Mouse (Mus musculus) thymus, postnatal 25 days (tissue): ENCODE results near the gene Parg.
A peak's percentile ranks its signal among the peaks of the same experiment; 100 is the strongest.
"Not testable (repeated sequence)": the region's sequence is repeated elsewhere in the genome, so short reads cannot be mapped to it uniquely, and the experiment has no call there.

Experiments
- DNase-seq: peaks from one replicate; pipeline ENCODE4 v3.0.0; 2022

Parg gene

GRCm38 (mm10) chr14:32201791-32202451 lies at the start of gene Parg, which contains the start of gene Timm23:
Gene Parg (plus strand): TSS chr14:32201949.
Gene Timm23 (minus strand): TSS chr14:32201898.
- peak; percentile 84 for DNase-seq

GRCm38 (mm10) chr14:32152243-32152965 lies 49.3 kb upstream of the Parg start:
- DNase-seq = no peak

DNA sequence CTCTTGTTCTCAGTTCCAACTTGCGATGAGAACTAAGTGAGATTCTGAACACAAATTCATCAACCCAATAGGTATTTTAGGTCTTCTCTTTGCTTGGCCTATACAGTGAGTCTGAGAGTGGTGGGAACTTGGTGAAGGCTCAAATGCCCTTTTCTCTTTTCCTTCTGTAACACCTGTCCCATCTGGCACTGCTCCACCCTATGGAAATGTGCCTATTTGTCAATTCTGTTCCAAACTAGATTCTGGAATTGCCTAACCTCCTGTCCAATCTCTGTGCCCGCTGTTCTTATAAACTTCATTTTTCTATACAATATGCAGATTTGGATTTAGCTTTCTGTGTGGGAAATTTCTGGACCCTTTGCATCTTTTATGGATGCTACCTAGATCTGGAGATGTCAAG lies 48.6 kb upstream of the Parg start:
- DNase-seq = no peak

- no peak for DNase-seq
Observed at GRCm38 (mm10) chr14:32154758-32155157, 47.0 kb upstream of the Parg start.

DNA sequence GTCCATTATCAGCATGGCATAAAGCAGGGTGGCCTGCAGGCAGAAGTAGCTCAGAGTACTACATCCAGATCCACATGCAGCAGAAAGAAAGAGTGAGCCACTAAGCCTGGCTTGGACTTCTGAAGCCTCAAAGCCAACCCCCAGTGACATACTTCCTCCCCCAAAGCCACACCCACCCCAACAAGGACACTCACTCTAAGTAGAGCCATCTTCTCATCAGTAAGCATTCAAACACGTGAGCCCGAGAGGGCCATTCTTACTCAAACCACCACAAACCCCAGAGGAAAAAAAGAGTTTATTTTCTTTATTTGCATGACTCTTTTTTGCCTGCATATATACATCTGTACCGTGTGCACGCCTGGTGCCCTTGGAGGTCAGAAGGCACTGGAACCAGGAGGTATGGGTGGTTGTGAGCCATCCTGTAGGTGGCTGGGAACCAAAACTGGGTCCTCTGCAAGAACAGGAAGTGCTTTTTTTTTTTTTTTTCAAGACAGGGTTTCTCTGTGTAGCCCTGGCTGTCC lies 42.5 kb upstream of the Parg start:
- no peak for DNase-seq

- DNase-seq = peak; percentile 98
Observed at GRCm38 (mm10) chr14:32159690-32160246, 42.0 kb upstream of the Parg start, which contains the start of gene Ncoa4. Gene Ncoa4 (plus strand): TSS chr14:32159865.

GRCm38 (mm10) chr14:32160563-32160962 lies 41.2 kb upstream of the Parg start:
- DNase-seq = no peak

- DNase-seq = no peak
Observed at GRCm38 (mm10) chr14:32161090-32161885, 40.5 kb upstream of the Parg start.

DNA sequence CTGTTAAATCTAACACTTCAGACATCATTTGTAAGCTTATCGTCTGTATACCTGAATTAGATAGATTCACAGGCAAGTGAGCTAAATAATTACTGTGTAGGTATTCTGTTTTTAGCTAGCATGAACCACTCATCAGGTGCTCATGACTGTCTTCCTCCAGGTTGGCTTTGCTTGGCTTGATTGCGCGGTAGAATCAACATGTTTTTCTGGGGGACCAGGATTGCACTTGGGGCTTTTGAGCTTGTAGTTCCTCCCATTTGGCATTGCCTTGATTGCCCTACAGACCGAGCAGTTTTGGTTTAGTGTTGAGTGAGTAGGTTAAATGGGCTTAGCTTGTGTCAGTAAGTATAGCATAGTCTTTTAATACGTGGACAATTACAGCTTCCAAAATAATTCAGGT lies 39.5 kb upstream of the Parg start:
- DNase-seq = no peak

GRCm38 (mm10) chr14:32163203-32163888 lies 38.4 kb upstream of the Parg start:
- no peak for DNase-seq

DNA sequence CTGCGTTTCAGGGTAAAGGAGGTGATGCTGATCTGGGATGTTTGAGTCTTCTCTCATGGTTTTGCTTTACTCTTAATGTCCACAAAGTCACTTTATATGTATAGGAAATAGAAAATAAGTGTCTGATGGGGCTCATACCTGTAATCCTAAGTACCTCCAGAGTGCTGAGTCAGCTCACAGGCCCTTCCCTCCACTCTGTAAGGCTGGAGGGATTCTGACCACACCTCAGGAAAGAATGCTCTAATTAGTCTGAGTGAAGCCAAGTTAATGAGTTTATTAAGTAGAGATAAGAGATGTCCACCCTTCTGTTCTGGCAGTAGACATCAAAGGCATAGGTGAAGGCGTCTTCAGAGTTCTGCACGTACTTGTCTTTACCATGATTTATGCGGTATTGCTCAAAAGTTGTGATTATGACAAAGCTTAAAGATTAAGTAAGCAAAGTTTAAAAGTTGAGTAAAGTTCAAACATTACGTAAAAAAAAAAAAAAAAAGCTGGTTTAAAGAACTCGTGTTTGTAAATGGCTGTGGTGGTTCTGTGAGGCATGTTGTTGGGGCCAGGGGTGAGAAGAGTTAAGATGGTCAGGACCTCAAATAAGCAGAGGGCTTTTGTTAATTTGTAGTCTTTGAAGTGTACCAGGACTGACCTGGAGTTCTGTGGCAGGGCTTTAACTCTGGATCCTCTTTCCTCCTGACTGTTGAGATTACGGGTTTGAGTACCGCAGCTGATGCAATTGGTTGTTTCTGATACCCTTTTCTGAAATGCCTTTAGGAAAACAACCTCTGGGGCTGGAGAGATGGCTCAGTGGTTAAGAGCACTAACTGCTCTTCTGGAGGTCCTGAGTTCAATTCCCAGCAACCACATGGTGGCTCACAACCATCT lies 37.3 kb upstream of the Parg start:
- no peak for DNase-seq

- peak; percentile 84 for DNase-seq
Observed at GRCm38 (mm10) chr14:32165278-32166061, 36.3 kb upstream of the Parg start.

- DNase-seq = no peak
Observed at GRCm38 (mm10) chr14:32166062-32166441, 35.7 kb upstream of the Parg start.

- no peak for DNase-seq
Observed at GRCm38 (mm10) chr14:32166840-32167239, 34.9 kb upstream of the Parg start.

GRCm38 (mm10) chr14:32167326-32167725 lies 34.4 kb upstream of the Parg start:
- no peak for DNase-seq

DNA sequence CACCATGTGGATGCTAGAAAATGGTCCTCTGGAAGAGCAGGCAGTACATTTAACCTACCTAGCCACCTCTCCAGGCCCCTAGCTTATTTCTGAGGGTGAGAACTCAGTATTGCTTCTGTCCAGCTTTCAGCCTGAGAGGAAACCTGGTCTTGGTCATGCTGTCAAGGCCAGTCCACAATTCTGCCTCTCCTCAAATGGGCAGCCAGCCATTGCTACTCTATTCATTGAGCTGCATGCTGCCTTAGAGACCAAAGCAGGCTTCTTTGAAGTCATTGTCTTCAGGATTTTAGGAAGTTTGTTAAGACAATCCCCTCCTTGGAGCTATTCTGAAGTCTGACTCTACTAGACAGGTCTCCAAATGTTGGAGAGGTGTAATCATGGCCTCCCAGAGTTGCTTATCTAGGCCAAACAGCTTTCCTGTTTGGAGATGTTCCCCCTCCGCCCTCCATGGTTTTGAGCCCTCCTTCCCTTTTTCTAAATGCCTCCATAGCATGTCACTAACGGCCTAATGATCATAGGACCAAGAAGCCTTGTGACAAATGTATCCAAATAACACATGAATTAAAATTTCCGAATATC lies 33.0 kb upstream of the Parg start:
- DNase-seq = no peak

- no peak for DNase-seq
Observed at GRCm38 (mm10) chr14:32170137-32170536, 31.6 kb upstream of the Parg start.

DNA sequence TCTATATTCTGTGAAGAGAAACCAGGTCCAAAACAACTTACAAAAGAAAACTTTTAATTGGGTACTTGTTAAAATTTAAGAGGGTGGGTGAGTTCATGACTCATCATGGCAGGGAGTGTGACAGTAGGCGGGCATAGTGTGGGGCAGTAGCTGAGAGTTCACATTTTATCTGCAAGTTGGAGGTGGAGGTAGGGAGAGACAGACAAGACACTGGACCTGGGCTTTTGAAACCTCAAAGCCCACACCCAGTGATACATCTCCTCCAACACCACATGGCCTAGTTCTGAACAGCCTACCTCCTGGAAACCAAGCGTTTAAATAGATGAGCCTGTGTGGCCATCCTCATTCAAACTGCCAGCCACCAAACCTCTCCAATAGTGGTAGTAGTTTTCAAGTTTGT lies 26.4 kb upstream of the Parg start:
- no peak for DNase-seq

GRCm38 (mm10) chr14:32176590-32176989 lies 25.2 kb upstream of the Parg start:
- DNase-seq = not testable (repeated sequence)
